Mouse (Mus musculus): ENCODE data around the gene Slc17a9. TPM values are rescaled to one million over a fixed set of nuclear protein-coding genes. Genes with fewer than 3 reads are reported as not detected.

Gene Slc17a9
- polyA plus RNA-seq (2012; ENCODE audit: insufficient read depth, low replicate concordance): 3.5 and 6.1 TPM in 2 replicates

DNA sequence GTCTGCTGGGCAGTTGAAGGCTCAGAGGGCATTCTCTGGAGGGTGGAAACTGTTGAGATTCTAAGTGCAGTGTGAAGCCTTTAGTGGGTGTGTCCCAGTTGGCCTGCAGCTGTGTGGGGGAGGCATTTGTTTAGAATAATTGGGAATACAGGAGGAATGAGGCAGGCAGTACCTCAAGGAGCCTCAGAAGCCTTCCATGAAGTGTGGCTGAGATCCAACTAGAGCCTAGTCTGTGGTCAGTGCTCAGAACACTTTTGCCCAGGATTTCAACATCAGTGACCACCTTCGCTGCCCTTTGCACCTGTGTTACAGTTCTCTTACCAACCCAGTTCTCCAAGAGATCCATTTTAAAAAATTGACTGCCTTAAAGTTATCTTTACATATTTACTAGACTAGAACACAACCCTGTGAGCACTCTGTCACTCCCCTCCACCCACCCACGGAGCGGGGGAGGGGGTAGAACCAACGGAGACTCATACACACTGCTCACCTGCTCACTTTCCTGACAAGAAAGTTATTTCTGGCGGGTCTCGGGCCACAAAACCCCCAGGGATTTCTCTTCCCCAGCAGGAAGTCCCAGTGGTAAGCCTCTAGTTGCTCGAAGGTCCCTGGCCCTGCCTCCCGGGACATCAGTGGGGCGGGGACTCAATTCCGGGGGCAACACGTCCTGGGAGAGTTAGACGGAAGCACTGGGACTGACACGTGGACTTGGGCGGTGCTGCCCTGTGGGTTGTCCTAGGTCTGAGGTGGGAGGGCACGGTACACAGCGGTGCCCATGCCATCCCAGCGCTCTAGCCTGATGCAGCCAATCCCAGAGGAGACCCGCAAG lies at the start of gene Slc17a9:
Gene Slc17a9, plus strand, starts transcription at position 679 of the 829 bp plus-strand sequence.
- Histone ChIP-seq H3K9me3 (no peaks in the 10 kb centered on the region), H3K36me3 (replicated peaks; ENCODE audit: low read length) (peaks cover 48% of the 10 kb centered on the region), H3K4me3 (replicated peaks) (peak within 1 kb of the TSS; percentile 91), H3K4me1 (peaks cover 46% of the 10 kb centered on the region), H3K27me3 (replicated peaks) (peaks cover 2% of the 10 kb centered on the region)
- TF ChIP-seq FLI1 (IDR thresholded peaks at IDR 0.05; ENCODE audit: low read length) (no peak), GATA1 (IDR thresholded peaks at IDR 0.05; ENCODE audit: borderline replicate concordance, low read length) (no peak)

DNA sequence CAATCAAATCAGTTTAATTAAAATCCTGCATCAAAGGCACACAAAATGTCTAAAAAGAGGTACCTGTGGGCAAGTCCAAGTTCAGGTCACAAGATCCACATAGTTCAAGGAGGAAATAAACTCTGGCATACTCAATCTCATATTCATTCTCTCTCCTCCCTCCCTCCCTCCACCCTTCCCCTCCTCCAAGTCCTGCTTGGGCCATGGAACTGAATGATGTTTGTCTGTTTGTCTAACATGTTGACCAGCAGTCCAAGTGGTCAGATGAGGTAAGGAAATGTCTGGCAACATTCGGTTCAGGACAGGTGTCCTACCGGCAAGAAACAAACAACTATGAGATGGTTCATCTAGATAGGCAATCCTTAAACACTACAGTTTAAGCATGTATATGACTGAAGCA lies 48.4 kb upstream of the Slc17a9 start:
- Histone ChIP-seq H3K4me3 (replicated peaks) (no peak overlapping the region), H3K36me3 (replicated peaks; ENCODE audit: low read length) (peaks cover 68% of the 10 kb centered on the region), H3K27me3 (replicated peaks) (no peaks in the 10 kb centered on the region), H3K4me1 (peaks cover 14% of the 10 kb centered on the region), H3K9me3 (no peaks in the 10 kb centered on the region)
- no peak for TF ChIP-seq FLI1 (IDR thresholded peaks at IDR 0.05; ENCODE audit: low read length)
- no peak for TF ChIP-seq GATA1 (IDR thresholded peaks at IDR 0.05; ENCODE audit: borderline replicate concordance, low read length)

DNA sequence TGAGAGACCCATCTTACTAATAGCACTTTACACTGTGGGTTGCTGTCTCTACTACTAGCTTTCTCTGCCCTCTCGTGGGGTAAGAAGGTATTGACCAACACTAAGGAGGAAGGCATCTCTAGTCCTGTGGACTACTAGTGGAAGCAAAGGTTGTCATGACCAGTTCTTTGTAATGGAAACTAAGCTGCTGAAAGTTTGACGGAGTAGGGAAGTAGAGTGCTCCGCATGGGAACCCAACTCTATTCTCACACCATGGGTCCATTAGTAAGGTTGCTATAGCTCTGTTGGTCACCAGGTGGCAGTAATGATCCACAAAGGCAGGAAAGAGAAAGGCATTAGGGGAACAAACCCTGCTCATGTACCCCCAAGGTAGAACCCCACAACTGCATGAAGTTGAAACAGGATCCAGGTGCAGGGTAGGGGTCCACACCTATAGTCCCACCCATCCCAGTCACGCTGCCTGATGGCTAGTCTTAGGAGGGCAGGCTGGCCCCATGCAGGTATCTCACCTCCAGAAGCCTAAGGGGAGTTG lies 46.4 kb upstream of the Slc17a9 start:
- Histone ChIP-seq H3K4me3 (replicated peaks) (no peak overlapping the region), H3K4me1 (peaks cover 7% of the 10 kb centered on the region), H3K27me3 (replicated peaks) (no peaks in the 10 kb centered on the region), H3K36me3 (replicated peaks; ENCODE audit: low read length) (peaks cover 68% of the 10 kb centered on the region), H3K9me3 (no peaks in the 10 kb centered on the region)
- TF ChIP-seq GATA1 (IDR thresholded peaks at IDR 0.05; ENCODE audit: borderline replicate concordance, low read length) (no peak), FLI1 (IDR thresholded peaks at IDR 0.05; ENCODE audit: low read length) (no peak)

DNA sequence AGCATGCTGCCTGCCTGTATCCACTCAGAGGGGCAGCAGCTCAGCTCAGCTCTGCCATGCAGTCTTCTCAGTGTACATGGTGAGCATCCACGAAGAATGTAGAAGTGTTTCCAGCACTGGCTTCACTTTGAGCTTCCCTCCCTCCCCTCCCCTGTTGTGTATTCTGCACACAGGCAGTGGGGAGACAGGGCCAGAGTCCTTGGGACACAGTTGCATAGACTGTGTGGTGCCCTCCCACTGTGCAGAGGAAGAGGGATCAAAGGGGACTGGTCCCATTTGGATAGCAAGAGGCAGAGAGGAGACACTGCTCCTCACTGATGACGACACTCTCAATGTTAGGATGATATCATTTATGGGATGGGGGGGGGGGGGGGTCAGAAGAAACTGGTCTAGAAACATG lies 43.8 kb upstream of the Slc17a9 start:
- no peaks in the 10 kb centered on the region for H3K27me3 ChIP-seq (replicated peaks)
- TF ChIP-seq GATA1 (IDR thresholded peaks at IDR 0.05; ENCODE audit: borderline replicate concordance, low read length) (no peak), FLI1 (IDR thresholded peaks at IDR 0.05; ENCODE audit: low read length) (no peak)
- peaks cover 74% of the 10 kb centered on the region for H3K36me3 ChIP-seq (replicated peaks; ENCODE audit: low read length)
- no peak overlapping the region for H3K4me3 ChIP-seq (replicated peaks)
- no peaks in the 10 kb centered on the region for H3K9me3 ChIP-seq
- H3K4me1 ChIP-seq: peaks cover 7% of the 10 kb centered on the region

DNA sequence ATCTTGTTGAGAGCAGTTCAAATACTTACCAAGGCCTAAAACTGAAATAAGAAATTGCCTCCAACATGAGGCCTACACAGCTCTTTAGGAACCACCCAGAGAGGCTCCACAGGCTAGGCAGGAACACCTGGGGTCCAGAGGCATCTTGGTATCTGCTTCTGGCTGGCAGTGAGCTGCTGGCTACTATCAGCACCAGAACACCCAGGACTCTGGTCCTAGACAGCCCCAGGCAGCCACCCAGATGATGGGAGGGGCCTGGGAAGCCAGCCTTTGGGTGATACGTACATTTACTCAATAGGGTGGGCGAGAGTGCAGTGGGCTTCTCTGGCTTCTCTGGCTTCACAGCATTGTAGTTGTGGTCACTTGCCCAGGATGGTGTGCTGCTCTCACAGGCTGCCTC lies 41.5 kb upstream of the Slc17a9 start:
- peaks cover 95% of the 10 kb centered on the region for H3K36me3 ChIP-seq (replicated peaks; ENCODE audit: low read length)

DNA sequence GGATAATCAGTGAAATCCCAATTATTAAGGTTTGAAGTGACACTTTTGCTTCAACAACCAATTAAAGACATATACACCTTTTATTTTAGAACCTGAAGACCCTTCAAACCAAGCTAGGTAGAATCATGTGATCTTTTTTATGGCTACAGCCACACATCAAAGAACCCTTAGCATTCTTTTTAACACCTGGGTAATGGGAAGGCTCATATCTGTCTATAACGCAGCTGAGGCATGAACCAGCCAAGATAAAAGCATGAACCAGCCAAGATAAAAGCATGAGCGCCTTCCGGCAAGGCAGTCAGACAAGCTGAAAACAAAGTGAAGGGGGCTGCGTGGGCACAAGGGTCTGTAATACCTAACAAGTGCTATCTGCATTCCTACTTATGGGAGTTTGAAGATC lies 41.0 kb upstream of the Slc17a9 start:
- TF ChIP-seq GATA1 (IDR thresholded peaks at IDR 0.05; ENCODE audit: borderline replicate concordance, low read length) (no peak), FLI1 (IDR thresholded peaks at IDR 0.05; ENCODE audit: low read length) (no peak)
- Histone ChIP-seq H3K4me1 (peaks cover 4% of the 10 kb centered on the region), H3K27me3 (replicated peaks) (no peaks in the 10 kb centered on the region), H3K9me3 (no peaks in the 10 kb centered on the region), H3K4me3 (replicated peaks) (no peak overlapping the region), H3K36me3 (replicated peaks; ENCODE audit: low read length) (peaks cover 97% of the 10 kb centered on the region)

More for the DNA sequence above, 41.5 kb upstream of the Slc17a9 start:
- no peaks in the 10 kb centered on the region for H3K9me3 ChIP-seq
- H3K4me1 ChIP-seq: peaks cover 6% of the 10 kb centered on the region
- no peak overlapping the region for H3K4me3 ChIP-seq (replicated peaks)
- TF ChIP-seq GATA1 (IDR thresholded peaks at IDR 0.05; ENCODE audit: borderline replicate concordance, low read length) (no peak), FLI1 (IDR thresholded peaks at IDR 0.05; ENCODE audit: low read length) (no peak)
- H3K27me3 ChIP-seq (replicated peaks): no peaks in the 10 kb centered on the region

DNA sequence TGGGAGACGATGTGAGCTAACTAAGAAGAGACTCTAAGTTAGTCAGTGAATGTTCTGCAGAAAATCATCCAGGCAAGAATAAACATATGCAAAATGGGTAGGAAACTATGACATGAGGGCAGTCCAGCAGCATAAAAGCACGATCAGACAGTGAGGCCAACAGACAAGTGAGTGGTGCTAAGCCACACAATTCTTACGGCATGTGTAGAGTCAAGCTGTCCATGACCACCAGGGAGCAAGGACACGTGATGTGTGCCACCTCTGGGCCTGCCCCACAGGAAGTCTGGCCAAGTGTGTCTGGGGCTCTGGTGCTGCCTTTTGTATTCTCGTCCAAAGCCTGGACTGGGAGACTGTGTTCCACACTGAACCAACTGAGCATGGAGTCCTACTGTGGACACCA lies 35.2 kb upstream of the Slc17a9 start:
- H3K4me3 ChIP-seq (replicated peaks): peak overlapping the region; percentile 12
- no peaks in the 10 kb centered on the region for H3K27me3 ChIP-seq (replicated peaks)
- H3K4me1 ChIP-seq: peaks cover 62% of the 10 kb centered on the region
- peaks cover 68% of the 10 kb centered on the region for H3K36me3 ChIP-seq (replicated peaks; ENCODE audit: low read length)
- TF ChIP-seq FLI1 (IDR thresholded peaks at IDR 0.05; ENCODE audit: low read length) (no peak), GATA1 (IDR thresholded peaks at IDR 0.05; ENCODE audit: borderline replicate concordance, low read length) (no peak)
- no peaks in the 10 kb centered on the region for H3K9me3 ChIP-seq

DNA sequence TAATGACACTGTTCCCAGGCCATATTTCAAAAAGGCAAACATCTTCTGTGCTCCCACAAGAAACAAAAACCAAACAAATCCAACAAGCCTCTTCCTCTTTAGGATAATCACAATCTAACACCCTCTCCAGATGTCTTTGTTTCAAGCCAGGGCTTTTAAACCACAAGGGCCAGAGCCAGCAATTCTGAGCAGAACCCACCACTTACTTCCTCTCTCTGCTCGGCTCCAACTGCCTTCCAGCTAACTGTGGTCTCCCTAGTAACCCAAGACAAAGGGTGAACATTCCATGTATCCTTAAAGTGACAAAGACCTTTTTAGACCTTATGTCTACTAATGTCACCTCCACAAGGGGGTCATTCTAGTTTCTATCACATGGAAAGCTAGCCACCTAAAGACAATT lies 32.4 kb upstream of the Slc17a9 start:
- no peaks in the 10 kb centered on the region for H3K9me3 ChIP-seq
- TF ChIP-seq FLI1 (IDR thresholded peaks at IDR 0.05; ENCODE audit: low read length) (no peak), GATA1 (IDR thresholded peaks at IDR 0.05; ENCODE audit: borderline replicate concordance, low read length) (no peak)
- H3K27me3 ChIP-seq (replicated peaks): no peaks in the 10 kb centered on the region
- H3K4me1 ChIP-seq: peaks cover 90% of the 10 kb centered on the region
- H3K4me3 ChIP-seq (replicated peaks): peak overlapping the region; percentile 67
- peaks cover 40% of the 10 kb centered on the region for H3K36me3 ChIP-seq (replicated peaks; ENCODE audit: low read length)

DNA sequence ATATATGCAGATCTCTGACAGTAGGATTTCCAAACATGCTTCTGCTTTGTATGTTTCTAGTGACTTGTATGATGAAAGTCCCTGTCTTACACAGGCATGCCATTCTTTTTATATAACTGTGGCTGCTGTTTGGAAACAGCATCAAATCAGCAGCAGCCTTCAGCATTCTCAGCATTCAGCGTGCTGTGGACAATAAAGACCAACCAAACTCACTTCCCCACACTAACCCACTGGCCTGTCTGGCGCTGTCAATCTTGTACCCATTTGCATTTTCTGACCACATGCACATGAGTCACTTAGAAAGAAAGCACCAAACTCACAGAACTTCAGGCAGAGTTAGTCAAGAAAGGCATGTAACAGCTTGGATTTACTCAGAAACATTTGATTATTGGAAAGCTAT lies 29.9 kb upstream of the Slc17a9 start:
- Histone ChIP-seq H3K27me3 (replicated peaks) (no peaks in the 10 kb centered on the region), H3K4me3 (replicated peaks) (peak overlapping the region; percentile 53), H3K9me3 (no peaks in the 10 kb centered on the region), H3K36me3 (replicated peaks; ENCODE audit: low read length) (peaks cover 14% of the 10 kb centered on the region), H3K4me1 (peaks cover 100% of the 10 kb centered on the region)
- no peak for TF ChIP-seq FLI1 (IDR thresholded peaks at IDR 0.05; ENCODE audit: low read length)
- no peak for TF ChIP-seq GATA1 (IDR thresholded peaks at IDR 0.05; ENCODE audit: borderline replicate concordance, low read length)

DNA sequence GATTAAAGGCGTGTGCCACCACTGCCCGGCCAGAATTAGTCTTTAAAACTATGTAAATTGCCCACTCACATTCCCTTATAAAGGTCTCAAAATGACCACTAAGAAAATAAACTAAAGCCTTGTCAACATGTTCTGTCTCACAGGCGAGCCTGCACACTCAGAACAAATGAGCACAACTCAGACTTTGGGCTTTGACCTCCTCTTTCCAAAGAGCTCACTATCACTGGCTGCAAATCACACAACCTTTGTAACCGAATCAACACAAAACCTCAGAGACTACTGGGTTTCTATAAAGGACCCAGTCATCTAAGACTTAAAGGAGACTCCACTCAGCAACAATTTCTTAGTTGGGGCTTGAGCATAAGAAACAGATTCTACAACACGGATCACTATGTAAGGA lies 24.6 kb upstream of the Slc17a9 start:
- Histone ChIP-seq H3K36me3 (replicated peaks; ENCODE audit: low read length) (no peaks in the 10 kb centered on the region), H3K4me3 (replicated peaks) (peak overlapping the region; percentile 96), H3K27me3 (replicated peaks) (no peaks in the 10 kb centered on the region), H3K9me3 (no peaks in the 10 kb centered on the region), H3K4me1 (peaks cover 91% of the 10 kb centered on the region)
- TF ChIP-seq FLI1 (IDR thresholded peaks at IDR 0.05; ENCODE audit: low read length) (no peak), GATA1 (IDR thresholded peaks at IDR 0.05; ENCODE audit: borderline replicate concordance, low read length) (no peak)

Measured in megakaryocyte, embryonic 14.5 days (primary cell).